Mouse (Mus musculus) liver, embryonic 16.5 days (tissue): ENCODE results near the gene Stk10. TPM values are rescaled to one million over a fixed set of nuclear protein-coding genes. Genes with fewer than 3 reads are reported as not detected.

Source experiments
- ATAC-seq: fragments of 200-750 bp; cut with Nextera tagmentation; 2 replicates; pipeline ENCODE4 v1.8.0; 2017; ENCODE audit warnings: low read depth, mild to moderate bottlenecking, moderate number of reproducible peaks, moderate library complexity
- H3K27ac ChIP-seq: fragments of 300-500 bp; sonication (generic); 2 replicates; pipeline ENCODE4 v1.5.1; 2014; ENCODE audit warnings: mild to moderate bottlenecking, low read length
- H3K27me3 ChIP-seq: fragments of 300-500 bp; sonication (generic); 2 replicates; pipeline ENCODE4 v1.6.1; 2014; ENCODE audit warnings: low read depth, low read length, mixed read lengths; ENCODE audit not compliant: control insufficient read depth, insufficient read depth
- H3K36me3 ChIP-seq: fragments of 300-500 bp; sonication (generic); 2 replicates; pipeline ENCODE4 v1.6.1; 2014; ENCODE audit warnings: mild to moderate bottlenecking; ENCODE audit not compliant: control insufficient read depth, insufficient read depth
- H3K4me1 ChIP-seq: fragments of 300-500 bp; sonication (generic); 2 replicates; pipeline ENCODE4 v1.6.1; 2014; ENCODE audit warnings: low read depth, low read length, mixed read lengths; ENCODE audit not compliant: control insufficient read depth
- H3K4me2 ChIP-seq: fragments of 300-500 bp; sonication (generic); 2 replicates; pipeline ENCODE4 v1.6.1; 2014; ENCODE audit warnings: low read depth, low read length, mixed read lengths
- H3K4me3 ChIP-seq: fragments of 300-500 bp; sonication (generic); 2 replicates; pipeline ENCODE4 v1.5.1; 2014; ENCODE audit warnings: low read depth, mild to moderate bottlenecking, low read length
- H3K9ac ChIP-seq: fragments of 300-500 bp; sonication (generic); 2 replicates; pipeline ENCODE4 v1.6.1; 2014; ENCODE audit warnings: low read depth, low read length
- H3K9me3 ChIP-seq: fragments of 300-500 bp; sonication (generic); replicated peaks from 2 replicates; pipeline ENCODE4 v1.6.1; 2016; ENCODE audit warnings: low read length; ENCODE audit not compliant: control insufficient read depth
- WGBS: fragments of 180-500 bp; shearing (Covaris S2); extraction: QIAGEN DNeasy Blood & Tissue Kit; methylation state at CpG from one replicate; pipeline ENCODE4 v1.1.7; 2014; ENCODE audit not compliant: insufficient replicate concordance; 5-methylcytosine and 5-hydroxymethylcytosine counted together
- polyA plus RNA-seq: library from polyadenylated mRNA; unstranded; fragments of >200 nt; fragmentation: Nextera tagmentation; extraction: Ambion mirVana; gene quantifications from 2 replicates; pipeline ENCODE4 v1.2.1, GENCODE M21; 2015

Gene Stk10
- polyA plus RNA-seq, 1 experiment from 2014 or later: 4.8 TPM

GRCm38 (mm10) chr11:32519354-32519753, 13.8 kb upstream of the Stk10 start:
- H3K9ac ChIP-seq: no peak overlapping the region
- 28% methylated on average over 1 of the region's 1 CpGs for WGBS
- no peak for ATAC-seq
- no peak overlapping the region for H3K27ac ChIP-seq
- no peaks in the 10 kb centered on the region for H3K9me3 ChIP-seq
- H3K36me3 ChIP-seq: no peaks in the 10 kb centered on the region
- no peaks in the 10 kb centered on the region for H3K27me3 ChIP-seq
- no peaks in the 10 kb centered on the region; the same call in none of the 2 replicates for H3K4me1 ChIP-seq
- H3K4me3 ChIP-seq: no peak overlapping the region
- no peak overlapping the region for H3K4me2 ChIP-seq

- Histone ChIP-seq H3K27me3 (no peaks in the 10 kb centered on the region), H3K36me3 (no peaks in the 10 kb centered on the region), H3K27ac (no peak overlapping the region), H3K4me3 (no peak overlapping the region), H3K4me2 (no peak overlapping the region), H3K4me1 (no peaks in the 10 kb centered on the region; the same call in none of the 2 replicates), H3K9me3 (no peaks in the 10 kb centered on the region), H3K9ac (no peak overlapping the region)
- ATAC-seq: no peak
- WGBS: 60% methylated on average over 2 of the region's 2 CpGs
Observed at GRCm38 (mm10) chr11:32521246-32521645, 11.9 kb upstream of the Stk10 start.

- no peak for ATAC-seq
- WGBS: 67% methylated on average over 11 of the region's 11 CpGs
Observed at GRCm38 (mm10) chr11:32524122-32524920, 8.8 kb upstream of the Stk10 start.

GRCm38 (mm10) chr11:32527006-32527405, 6.1 kb upstream of the Stk10 start:
- Histone ChIP-seq H3K4me3 (no peak overlapping the region), H3K27me3 (no peaks in the 10 kb centered on the region), H3K4me2 (no peak overlapping the region), H3K9ac (no peak overlapping the region), H3K36me3 (no peaks in the 10 kb centered on the region), H3K9me3 (no peaks in the 10 kb centered on the region), H3K27ac (no peak overlapping the region), H3K4me1 (peaks cover 4% of the 10 kb centered on the region)
- no peak for ATAC-seq
- 66% methylated on average over 4 of the region's 4 CpGs for WGBS

More at GRCm38 (mm10) chr11:32524122-32524920, 8.8 kb upstream of the Stk10 start:
- H3K4me3 ChIP-seq: no peak overlapping the region
- H3K27me3 ChIP-seq: no peaks in the 10 kb centered on the region
- no peak overlapping the region for H3K4me2 ChIP-seq
- H3K4me1 ChIP-seq: no peaks in the 10 kb centered on the region; the same call in 1 of the 2 replicates
- H3K27ac ChIP-seq: no peak overlapping the region
- H3K36me3 ChIP-seq: no peaks in the 10 kb centered on the region
- H3K9ac ChIP-seq: no peak overlapping the region
- H3K9me3 ChIP-seq: no peaks in the 10 kb centered on the region

GRCm38 (mm10) chr11:32530151-32530550, 3.0 kb upstream of the Stk10 start:
- no peak overlapping the region for H3K9ac ChIP-seq
- no peaks in the 10 kb centered on the region for H3K27me3 ChIP-seq
- H3K4me2 ChIP-seq: no peak overlapping the region
- H3K27ac ChIP-seq: no peak overlapping the region
- ATAC-seq: no peak
- H3K4me1 ChIP-seq: peaks cover 27% of the 10 kb centered on the region
- no peaks in the 10 kb centered on the region for H3K9me3 ChIP-seq
- no peak overlapping the region for H3K4me3 ChIP-seq
- H3K36me3 ChIP-seq: no peaks in the 10 kb centered on the region
- 50% methylated on average over 1 of the region's 1 CpGs for WGBS

GRCm38 (mm10) chr11:32531871-32532764, 987 bp upstream of the Stk10 start, which contains the start of gene Efcab9:
Efcab9 (minus strand) TSS chr11:32532081.
- H3K4me3 ChIP-seq: peak within 1 kb of the TSS; percentile 77
- no peaks in the 10 kb centered on the region for H3K27me3 ChIP-seq
- peak within 1 kb of the TSS; percentile 81 for H3K9ac ChIP-seq
- WGBS: 2% methylated on average over 33 of the region's 33 CpGs
- H3K36me3 ChIP-seq: no peaks in the 10 kb centered on the region
- H3K9me3 ChIP-seq: no peaks in the 10 kb centered on the region
- H3K4me1 ChIP-seq: peaks cover 27% of the 10 kb centered on the region
- peak within 1 kb of the TSS; percentile 100 for H3K4me2 ChIP-seq
- ATAC-seq: no peak
- H3K27ac ChIP-seq: peak within 1 kb of the TSS; percentile 67

- H3K4me2 ChIP-seq: peak overlapping the region; percentile 100
Observed at GRCm38 (mm10) chr11:32533482-32534261, 567 bp downstream of the Stk10 start.

GRCm38 (mm10) chr11:32534453-32535075, 1.5 kb downstream of the Stk10 start:
- Histone ChIP-seq H3K4me3 (peak overlapping the region; percentile 77), H3K27me3 (no peaks in the 10 kb centered on the region), H3K27ac (peak overlapping the region; percentile 32; the same call in 1 of the 2 replicates), H3K9ac (no peak overlapping the region), H3K4me2 (peak overlapping the region; percentile 100), H3K36me3 (no peaks in the 10 kb centered on the region), H3K4me1 (peaks cover 44% of the 10 kb centered on the region), H3K9me3 (no peaks in the 10 kb centered on the region)
- no peak for ATAC-seq
- 57% methylated on average over 7 of the region's 7 CpGs for WGBS

More at GRCm38 (mm10) chr11:32533482-32534261, 567 bp downstream of the Stk10 start:
- no peaks in the 10 kb centered on the region for H3K27me3 ChIP-seq
- 1% methylated on average over 24 of the region's 24 CpGs for WGBS
- H3K4me1 ChIP-seq: peaks cover 35% of the 10 kb centered on the region
- H3K27ac ChIP-seq: peak overlapping the region; percentile 54
- peak overlapping the region; percentile 81 for H3K9ac ChIP-seq
- H3K36me3 ChIP-seq: no peaks in the 10 kb centered on the region
- peak; percentile 22 for ATAC-seq
- no peaks in the 10 kb centered on the region for H3K9me3 ChIP-seq
- H3K4me3 ChIP-seq: peak overlapping the region; percentile 77
